Mouse (Mus musculus): ENCODE measurements around the gene Dnah1. TPM values are rescaled to one million over a fixed set of nuclear protein-coding genes. Genes with fewer than 3 reads are reported as not detected.
A peak's percentile ranks its signal among the peaks of the same experiment; 100 is the strongest.

The Dnah1 gene
- 1.7 and 2.4 TPM in 2 replicates for polyA plus RNA-seq (2012; rRNA removed)

DNA sequence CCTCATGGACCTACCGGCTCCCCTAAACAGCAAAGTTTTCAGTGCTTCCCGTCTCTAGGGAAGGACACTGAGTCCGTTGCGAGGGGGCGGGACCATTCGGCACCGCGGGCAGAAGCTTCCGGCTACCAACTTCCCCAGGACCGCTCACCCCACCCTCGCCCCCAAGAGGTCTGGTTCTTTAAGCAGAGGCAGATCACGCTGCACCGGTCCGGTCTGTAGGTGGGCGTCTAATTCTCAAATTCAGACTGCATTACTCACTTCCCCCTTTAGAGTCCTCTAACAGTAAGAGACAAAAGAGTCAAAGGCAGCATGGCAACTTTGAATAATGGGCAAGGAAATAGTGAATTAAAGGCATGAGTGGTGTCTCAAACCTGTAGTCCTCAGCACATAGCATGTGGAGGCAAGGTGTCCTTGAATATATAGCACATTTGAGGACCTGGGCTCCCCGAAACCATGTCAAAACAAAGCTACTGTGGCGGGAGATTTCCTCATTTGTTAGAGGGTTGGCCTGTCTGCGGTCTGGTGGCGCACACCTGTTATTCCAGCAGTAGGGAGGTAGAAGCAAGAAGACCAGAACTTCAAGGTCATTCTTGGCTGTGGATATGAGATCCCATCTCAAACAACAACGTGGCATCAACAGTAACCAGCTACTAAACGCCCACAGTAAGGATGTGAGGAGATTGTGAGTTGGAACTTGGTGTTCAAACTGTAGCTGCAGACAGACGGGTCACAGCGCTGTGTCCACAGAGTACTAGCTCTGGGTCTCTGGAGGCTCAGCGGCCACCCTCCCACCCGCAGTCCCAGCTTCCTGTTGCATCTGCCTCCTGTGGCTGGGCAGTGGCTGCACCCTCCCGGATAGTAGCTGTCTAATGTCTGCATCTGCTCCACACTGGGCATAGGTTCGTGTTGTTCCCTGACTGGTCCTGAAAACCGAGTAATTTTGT, at the start of gene Dnah1:
TSS of gene Dnah1 (minus strand) at position 48 of the 944 bp plus-strand sequence.
- DNase-seq (ENCODE audit: low read depth): no peak

DNA sequence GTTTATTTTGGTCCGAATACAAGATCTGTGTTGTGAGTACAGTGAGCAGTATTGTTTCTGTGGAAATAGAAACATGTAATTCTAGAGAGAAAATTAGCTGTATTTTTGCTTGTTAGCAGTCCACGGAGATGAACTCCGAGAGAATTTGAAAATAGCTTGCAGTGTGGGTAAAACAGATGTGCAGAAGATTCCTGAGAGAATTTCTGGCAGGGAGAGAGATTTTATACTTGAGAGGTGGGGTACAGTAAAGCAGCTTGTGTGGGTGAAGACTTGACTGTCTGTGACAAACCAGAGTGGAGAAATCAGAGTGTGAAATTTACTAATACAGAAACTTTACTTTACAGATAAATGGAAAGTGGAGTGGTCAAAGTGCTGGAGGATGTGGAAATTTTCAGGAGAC, 45.7 kb upstream of the Dnah1 start:
- no peak for DNase-seq (ENCODE audit: low read depth)

DNA sequence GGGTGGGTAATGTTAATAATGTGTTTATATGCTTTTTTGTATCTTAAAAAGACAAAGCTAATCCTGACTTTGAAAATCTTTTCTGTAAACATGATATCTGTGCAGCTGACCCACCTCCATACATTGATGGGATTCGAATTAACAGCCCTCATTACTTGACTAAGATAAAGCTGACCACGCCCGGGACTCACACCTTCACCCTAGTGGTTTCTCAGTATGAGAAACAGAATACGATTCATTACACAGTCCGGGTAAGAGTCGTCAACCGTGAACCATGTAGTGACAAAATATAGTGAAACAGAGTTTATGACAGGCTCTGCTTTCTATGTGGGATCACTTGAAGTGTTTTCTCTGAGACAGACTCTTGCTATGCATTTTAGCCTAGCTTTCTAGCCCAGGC, 44.3 kb upstream of the Dnah1 start:
- no peak for DNase-seq (ENCODE audit: low read depth)

DNA sequence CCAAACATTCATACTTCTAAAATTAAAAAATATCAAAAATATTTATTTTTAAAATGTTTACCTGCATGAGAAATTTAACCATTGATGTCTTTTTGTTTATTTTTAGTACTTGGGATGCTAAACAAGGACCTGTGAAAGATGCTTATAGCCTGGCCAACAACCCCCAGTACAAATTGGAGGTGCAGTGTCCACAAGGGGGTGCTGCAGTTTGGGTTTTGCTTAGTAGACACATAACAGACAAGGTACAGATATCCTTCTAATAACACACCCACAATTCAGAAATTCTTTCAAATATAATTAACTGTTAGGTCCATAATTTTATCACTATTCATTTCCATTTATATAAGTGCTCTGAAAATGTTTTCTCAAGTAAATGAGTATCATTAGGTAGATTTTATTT, 41.7 kb upstream of the Dnah1 start:
- DNase-seq (ENCODE audit: low read depth): no peak

DNA sequence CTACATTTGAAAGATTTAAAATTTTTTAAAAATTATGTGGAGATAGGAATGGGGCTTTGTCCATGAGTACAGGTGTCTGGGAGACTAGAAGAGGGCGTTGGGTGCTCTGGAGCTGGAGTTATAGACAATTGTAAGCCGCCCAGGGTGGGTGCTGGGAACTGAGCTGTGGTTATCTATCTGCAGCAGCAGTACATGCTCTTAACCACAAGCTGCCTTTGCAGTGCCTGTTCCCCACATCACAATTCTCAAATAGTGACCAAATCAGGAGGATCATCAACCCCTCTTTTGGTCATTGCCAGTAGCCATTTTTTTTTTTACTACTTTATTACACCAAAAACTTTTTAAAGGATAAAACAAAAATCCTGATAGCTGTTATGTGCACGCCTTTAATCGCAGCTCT, 40.9 kb upstream of the Dnah1 start:
- no peak for DNase-seq (ENCODE audit: low read depth)

DNA sequence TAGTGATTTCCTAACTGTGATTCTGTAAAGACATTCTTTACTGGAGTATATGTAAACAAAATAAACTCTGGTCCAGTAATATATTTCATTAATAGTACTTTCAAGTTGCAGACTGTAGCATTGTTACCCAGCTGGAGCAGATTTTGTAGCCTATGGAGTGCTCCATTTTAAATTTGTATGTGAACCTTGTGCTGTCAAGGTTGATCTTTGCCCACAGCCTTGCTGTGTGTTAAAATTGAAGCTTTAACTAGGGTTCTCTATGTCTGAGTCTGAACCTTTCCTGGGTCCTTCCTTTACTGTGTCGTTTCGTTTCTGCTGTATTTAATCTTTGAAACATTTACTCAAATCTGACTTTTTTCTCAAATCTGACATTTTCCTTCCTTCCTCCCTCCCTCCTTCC, 38.5 kb upstream of the Dnah1 start:
- no peak for DNase-seq (ENCODE audit: low read depth)

DNA sequence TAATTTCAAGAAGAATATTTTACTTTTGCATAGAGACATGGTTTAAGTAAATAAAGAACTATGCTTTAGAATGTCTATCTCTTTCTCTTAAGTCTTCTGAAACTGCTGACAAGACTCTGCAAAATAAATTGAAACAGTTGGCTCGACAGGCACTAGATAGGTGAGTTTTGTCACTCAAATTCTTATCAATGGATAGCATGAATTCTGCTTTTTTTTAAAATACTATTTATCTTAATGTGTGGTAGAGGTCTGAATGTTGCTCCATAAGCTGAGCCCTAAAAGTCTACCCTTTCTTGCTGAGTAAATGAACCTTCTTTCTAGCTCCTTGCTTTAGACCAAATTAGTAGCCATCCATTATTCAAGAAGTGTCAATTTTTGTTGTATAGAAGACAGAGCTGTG, 21.7 kb upstream of the Dnah1 start:
- no peak for DNase-seq (ENCODE audit: low read depth)

DNA sequence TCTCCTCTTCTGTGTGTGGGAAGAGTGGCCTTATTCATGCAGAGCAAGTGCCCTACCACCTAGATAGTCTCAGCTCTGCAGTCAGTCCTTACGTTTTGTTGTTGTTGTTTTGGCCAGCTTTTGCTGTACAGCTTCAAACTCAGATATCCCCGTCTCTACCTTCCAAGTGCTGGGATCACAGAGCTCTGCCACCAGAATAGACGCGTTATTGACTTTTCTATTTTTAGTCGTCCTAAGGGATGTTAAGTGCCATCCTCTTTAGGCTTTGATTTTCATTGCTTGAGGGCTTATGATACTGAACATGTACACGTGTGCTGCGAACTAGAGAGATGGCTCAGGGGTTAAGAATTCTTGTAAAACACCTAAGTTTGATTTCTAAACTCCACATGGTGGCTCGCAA, 19.5 kb upstream of the Dnah1 start:
- DNase-seq (ENCODE audit: low read depth): no peak

DNA sequence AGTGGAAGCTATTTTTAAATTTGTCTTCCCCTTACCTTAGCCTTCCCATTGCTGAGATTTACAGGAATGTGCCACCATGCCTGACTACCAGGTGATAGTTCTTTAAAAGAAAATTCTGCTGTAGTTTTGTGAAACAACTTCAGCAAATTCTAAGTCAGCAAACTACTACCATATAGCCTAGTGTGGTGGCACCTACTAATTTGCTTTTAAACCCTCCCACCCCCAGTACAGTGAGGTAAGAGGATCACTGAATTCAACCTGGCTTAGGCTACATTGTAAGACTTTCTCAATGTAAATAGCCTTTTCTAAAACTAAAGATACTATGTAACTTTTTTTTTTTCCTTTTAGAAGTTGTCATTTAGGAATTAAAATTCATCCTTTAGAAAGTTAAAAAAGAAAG, 14.3 kb upstream of the Dnah1 start:
- no peak for DNase-seq (ENCODE audit: low read depth)

DNA sequence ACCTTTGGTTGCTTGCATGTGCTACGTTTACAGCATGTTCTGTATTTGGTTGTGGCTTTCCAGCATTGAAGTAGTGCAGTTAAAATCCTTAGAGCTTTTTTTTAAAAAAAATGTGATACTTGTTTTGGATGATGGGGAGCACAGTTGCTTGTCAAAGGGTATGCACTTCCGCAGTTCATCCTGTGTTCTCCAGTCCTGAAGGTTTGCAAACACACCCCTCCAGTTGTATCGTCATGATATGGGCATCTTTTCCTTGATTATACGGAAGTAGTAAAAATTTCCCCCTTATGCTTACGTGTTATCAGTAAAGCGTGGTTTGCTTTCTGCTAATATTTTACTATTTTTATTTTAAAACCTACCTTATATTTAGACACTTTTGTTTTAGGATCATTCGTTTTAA, 13.7 kb upstream of the Dnah1 start:
- no peak for DNase-seq (ENCODE audit: low read depth)

DNA sequence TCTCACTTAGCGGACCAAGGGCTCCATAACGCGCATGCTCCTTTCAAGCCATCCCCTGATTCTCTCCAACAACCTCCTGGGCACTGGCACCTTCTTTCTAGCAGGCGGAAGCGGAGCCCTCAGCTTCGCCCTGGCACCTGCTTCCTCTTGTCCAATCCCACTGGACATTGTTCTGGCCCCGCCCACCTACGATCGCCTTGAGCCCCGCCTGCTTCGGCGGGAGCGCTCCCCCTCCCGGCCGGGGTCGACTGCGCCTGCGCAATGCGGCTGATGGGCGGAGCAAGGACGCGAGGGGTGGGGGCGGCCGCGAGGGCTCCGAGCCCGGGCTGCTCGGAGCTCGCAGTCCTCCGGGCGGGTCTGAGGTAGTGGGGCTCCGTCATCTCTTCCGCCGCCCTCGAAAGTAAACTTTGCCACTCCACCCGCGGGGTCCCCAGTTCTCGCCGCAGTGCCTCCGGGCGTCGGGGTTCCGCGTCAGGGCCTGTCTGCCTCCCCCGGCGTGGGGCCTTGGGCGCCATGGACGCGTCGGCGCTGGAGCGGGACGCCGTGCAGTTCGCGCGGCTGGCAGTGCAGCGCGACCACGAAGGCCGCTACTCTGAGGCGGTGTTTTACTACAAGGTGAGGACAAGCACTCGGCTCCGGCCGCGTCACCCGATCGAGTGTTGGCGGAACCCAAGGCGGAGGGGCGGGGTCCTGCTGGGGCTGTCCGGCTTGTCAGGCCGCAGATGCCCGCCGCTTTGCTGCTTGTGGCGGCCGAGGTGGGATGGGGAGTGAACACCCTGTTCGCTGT, 12.9 kb upstream of the Dnah1 start, which contains the start of gene Capn7:
TSS of gene Capn7 (plus strand) at position 270 of the 787 bp plus-strand sequence.
- peak; percentile 72 for DNase-seq (ENCODE audit: low read depth)

DNA sequence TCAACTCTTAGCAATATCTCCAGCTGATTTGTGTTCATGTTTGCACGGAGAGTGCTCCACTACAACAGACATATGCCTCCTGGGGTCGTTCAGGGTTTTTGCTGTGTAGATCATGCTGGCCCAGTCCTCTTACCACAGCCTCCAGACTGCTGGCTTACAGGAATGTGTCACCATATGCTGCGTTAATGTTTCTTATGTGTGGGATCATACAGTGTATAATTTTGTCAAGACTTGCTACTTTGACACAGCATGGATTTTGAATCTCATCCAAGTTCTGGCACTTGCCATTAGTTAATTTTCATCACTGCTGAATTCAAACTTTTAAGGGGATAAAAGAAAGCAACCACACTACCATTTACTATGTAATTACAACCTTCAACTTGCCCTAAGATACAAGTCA, 12.1 kb upstream of the Dnah1 start:
- DNase-seq (ENCODE audit: low read depth): no peak

DNA sequence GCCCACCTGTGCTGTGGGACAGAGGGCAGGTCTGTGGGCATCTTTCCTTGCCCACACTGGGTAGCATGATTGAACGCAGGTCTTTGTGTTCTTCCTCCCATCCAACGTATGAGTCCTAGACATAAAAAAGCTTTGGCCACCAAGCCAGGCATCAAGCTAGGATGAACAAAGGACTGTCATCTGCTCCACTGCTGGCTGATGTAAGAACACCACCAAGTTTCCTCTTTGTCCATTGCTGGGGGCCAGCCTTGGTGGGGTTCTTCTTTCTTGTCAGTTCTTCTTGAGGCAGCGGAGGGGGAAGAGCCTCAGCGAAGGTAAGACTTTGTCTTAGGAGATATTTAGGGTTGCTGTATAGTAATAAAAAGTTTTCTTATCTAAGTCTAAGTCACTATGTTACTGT, 7.3 kb upstream of the Dnah1 start:
- DNase-seq (ENCODE audit: low read depth): no peak

DNA sequence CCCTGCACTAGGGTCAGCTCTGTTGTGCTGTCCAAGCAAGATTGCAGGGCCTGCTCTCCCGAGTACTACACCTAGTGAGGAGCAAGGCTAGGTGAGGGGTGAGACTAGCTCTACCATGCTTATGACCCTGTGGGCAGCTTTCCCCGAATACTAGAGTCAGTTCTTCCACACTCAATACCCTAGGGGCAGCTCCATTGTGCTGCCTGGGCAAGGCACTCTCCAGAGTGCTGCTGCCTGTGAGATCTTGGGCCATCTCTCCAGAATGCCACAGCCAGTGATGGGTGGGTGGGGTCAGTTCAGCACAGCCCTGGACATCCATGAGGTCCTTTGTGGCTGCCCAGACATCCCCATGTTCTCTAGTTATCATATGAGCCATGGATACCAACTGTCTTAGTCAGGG, 6.0 kb upstream of the Dnah1 start:
- DNase-seq (ENCODE audit: low read depth): no peak

DNA sequence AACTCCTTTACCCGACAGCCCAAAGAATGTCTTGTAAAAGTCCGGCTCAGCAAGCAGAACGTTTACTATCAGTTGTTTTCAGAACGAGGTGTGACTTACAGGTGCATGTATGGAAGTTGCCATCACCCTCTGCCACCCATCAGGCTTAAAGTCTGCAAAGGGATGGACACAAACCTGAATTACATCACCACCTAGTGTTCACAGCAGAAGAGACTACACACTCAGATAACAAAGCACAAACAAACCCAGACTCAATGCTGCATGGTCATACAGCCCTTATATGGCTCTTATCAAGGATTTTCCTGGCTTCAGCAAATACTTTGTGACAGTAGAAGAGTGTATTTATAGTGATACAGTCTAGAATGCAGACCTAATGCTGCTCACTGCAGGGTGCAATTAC, 4.0 kb upstream of the Dnah1 start:
- DNase-seq (ENCODE audit: low read depth): no peak

DNA sequence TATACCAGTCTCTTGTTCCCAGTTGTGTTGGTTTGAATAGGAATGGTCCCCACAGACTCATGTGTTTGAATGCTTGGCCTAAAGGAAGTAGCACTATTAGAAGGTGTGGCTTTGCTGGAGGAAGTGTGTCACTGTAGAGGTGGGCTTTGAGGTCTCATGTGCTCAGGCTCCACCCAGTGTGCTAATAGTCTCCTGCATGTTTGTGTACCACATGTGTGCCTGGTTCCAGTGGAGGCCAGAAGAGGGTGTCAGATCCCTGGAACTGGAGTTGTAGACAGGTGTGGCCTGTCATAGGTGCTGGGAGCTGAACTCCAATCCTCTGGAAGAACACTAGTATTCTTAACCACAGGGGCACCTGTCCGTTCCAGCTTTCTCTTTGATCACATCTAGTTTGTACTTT, 3.5 kb upstream of the Dnah1 start:
- DNase-seq (ENCODE audit: low read depth): no peak

DNA sequence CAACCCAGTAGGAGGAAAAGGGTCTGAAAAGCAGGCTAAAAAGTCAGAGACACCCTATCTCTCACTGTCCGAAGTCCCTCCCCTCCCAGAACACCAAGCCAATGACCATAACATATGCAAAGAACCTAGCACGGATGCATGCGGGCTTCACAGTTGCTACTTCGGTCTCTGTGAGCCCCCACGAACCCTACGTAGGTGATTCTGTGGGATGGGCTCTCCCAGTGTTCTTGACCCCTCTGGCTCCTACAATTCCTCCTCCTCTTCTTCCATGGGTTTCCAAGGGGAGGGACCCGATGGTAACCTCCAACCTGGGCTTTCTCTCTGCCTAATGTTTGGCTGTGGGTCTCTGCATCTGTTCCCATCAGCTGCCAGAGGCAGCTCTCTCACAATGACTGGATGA, 3.1 kb upstream of the Dnah1 start:
- DNase-seq (ENCODE audit: low read depth): no peak

DNA sequence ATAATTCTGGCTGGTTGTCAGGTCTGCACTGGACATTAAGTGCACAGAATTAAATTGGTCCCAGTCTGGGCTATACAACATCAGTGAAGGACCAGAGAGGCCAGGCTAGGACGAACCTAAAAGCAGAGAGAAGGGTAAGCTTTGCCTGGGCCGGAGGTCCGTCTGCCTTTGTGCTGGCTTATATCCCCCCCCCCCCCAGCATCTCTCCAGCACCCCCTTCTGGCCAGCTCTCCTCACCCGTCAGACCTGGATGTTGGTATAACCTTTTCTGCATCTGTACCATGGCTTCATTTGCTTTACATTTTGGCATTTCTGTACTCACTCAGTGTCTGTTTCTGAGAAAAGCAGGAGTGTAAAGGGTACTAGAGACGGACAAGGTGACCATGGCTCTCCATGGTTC, 1.9 kb upstream of the Dnah1 start:
- no peak for DNase-seq (ENCODE audit: low read depth)

DNA sequence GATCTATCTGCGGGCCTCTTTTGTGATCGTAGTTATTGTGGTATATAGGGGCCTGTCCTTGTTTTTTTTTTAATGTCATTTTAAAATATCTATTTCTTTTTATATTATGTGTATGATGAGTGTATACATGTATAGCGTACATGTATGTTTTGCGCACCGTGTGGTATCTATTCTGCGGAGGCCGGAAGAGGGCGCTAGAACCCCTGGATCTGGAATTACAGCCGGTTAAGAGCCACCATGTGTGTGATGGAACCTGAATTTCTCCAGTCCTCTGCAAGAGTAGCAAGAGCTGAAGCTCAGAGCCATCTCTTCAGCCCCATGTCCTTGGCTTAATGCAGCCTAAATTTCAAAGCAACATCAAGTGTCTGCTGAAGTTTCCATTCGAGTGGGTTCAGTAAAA, 1.2 kb upstream of the Dnah1 start:
- DNase-seq (ENCODE audit: low read depth): no peak

DNA sequence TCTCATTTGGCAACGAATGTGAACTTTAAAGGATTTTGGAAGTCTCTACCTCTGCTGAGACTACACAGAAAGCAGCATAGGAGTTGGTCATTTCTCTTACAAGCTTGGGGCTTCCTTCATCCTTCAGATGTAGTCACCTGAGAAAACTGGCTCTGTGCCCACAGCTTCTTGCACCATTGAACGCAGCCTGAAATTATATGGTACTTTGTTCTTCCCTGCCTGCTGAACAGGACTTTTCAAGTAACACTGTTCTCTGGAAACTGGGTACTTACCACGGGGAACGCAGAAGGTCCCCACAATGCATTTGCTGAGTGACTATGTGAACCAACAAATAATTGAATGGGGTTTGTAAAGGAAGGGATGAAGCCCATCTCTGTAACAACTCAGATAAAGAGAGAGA, 507 bp downstream of the Dnah1 start:
- no peak for DNase-seq (ENCODE audit: low read depth)

DNA sequence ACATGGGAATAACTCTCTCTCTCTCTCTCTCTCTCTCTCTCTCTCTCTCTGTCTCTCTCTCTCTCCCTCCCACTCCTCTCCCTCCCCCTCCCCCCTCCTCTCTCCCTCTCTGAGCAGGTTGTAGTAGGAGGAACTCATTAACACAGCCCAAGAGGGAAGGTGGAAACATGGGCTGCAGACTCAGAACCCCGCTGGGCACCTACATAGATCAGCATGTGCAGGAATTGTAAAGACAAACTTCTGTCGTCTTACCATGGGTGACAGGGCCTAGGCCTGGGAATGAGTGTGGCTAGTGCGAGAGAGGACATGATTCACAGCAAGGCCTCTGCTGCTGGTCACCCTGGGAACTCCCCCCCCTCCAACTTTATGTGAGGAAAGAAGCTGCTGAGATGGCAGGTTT, 1.5 kb downstream of the Dnah1 start:
- DNase-seq (ENCODE audit: low read depth): no peak

DNA sequence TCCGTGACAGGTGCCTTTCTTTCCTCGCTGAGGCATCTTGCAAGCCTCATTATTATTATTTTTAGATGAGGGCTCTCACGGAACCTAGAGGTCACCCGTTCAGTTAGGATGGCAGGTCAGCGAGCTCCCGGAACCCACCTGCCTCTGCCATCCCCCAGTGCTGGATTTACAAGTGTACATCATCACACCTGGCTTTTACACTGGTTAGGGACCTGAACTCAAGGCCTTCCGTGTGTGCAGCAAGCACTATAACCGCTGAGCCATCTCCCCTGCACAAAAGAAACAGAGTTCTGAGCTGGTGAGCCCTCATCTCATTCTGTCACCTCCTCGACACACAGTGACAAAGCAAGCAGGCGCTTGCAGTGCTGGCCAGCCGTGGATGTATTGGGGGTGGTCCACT, 2.5 kb downstream of the Dnah1 start:
- no peak for DNase-seq (ENCODE audit: low read depth)

DNA sequence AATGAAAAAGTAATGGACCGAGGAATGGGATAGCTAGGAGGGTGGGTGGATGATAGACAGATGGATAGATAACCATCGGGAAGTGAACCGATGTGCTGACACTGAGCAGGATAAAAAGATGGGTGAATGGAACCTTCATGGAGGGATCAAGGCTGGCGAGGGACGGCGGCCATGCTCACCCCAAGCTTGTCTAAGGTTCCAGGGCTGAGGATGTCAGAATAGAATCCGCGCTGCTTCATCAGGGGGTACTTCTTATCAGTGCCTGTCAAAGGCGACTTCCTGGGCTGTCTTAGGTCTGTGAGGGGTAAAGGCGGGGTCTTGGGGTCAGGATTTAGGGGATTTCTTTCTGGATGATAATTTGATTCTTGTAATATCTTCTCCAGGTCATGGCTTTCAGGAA, 4.2 kb downstream of the Dnah1 start:
- DNase-seq (ENCODE audit: low read depth): no peak
